Mouse (Mus musculus): ENCODE measurements around the gene Tspan15.
A peak's percentile ranks its signal among the peaks of the same experiment; 100 is the strongest.

The Tspan15 gene

DNA sequence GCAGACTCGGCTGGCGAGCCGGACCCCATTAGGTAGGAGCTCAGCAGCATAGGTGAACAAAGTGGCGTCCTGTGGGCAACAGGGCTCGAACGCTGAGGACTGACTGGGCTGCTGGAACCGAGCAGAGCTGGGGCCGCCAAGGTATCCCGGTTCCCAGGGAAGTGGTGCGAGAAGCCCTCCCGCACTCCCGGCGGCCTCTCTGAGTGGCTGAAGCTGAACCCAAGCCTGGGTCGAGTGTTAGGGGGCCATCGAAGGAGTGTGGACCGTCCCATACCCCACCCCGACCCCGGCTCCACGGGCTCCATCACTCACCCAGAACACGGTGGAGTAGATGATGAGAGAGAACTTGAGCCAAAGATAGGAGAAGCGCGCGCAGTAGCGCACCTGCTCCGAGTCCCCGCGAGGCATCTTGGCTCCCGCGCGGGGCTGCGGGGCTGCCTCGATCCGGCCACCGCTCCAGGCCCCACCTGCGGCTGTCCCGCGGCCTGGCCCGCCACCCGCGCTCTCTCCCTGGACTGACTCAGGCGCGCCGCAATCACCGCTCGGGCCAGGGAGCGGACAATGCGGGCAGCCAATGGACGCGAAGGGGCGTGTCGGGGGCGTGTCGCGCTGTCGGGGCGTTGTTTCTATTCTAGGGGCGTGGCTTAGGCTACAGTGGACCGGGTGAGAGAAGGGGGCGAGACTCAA, at the start of gene Tspan15:
Tspan15 (minus strand) TSS at position 544 of the 687 bp plus-strand sequence.
- DNase-seq (ENCODE audit: extremely low read depth, low read depth): peak; percentile 56

DNA sequence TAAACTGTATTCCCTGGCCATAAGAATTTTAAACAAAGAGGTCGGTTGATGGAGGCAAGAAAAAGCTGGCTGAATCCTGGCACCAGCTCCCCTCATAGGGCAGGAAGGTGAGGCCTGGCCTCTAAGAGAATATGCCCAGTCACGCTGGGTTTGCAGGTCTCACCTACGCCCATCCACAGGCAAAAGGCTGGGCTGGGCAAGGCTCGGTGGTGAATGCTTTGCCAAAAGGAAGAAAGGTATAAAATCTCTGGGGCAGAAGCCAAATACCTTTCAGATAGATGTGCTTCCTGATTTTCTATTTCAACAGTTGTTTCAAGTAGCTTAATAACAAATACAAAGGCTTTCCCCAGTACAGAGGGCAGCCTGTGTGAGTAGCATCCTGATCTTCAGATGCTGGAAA, 48.6 kb upstream of the Tspan15 start:
- no peak for DNase-seq (ENCODE audit: extremely low read depth, low read depth)

DNA sequence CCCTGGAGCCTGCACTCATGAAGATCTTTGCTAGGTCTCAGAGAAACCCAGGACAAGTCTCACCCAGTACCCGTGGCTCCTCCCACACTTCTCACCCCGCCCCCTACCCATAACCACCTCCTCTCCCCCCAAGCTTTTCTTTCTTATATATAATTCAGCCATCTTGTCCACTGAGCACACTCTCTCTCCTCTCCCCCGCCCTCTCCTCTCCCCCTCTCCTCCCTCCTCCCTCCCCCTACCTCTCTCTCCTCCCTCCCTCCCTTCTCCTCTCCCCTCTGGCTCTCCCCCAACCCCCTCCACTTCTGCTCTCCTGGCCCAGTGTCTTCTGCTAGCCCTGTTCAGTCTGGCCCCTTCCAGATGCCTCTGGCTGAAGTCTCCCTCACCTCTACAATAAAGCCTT, 48.0 kb upstream of the Tspan15 start:
- DNase-seq (ENCODE audit: extremely low read depth, low read depth): no peak

DNA sequence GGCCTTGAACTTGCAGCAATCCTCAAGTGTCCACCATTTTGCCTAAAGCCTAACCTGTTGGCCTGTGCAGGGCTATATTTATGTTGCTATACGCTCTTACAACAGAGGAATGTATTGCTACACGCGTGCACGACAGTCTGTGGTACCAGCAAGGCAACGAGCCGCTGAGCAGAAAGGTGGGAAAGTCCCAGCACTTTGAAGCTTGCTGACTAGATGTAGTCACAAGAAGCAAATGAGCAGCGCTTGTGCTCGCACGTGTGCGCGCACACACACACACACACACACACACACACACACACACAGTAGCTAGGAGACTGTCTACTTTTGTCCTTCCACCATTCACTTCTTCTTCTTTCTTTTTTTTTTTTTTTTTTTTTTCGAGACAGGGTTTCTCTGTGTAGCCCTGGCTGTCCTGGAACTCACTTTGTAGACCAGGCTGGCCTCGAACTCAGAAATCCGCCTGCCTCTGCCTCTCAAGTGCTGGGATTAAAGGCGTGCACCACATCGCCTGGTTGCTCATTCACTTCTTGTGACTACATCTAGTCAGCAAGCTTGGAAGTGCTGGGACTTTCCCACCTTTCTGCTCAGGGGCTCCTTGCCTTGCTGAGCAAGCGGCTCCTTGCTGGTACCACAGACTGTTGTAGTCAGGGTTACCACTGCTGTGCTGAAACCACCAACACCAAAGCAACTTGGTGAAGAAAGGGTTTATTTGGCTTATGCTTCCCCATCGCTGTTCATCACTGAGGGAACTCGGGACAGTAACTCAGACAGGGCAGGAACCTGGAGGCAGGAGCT, 46.6 kb upstream of the Tspan15 start:
- no peak for DNase-seq (ENCODE audit: extremely low read depth, low read depth)

DNA sequence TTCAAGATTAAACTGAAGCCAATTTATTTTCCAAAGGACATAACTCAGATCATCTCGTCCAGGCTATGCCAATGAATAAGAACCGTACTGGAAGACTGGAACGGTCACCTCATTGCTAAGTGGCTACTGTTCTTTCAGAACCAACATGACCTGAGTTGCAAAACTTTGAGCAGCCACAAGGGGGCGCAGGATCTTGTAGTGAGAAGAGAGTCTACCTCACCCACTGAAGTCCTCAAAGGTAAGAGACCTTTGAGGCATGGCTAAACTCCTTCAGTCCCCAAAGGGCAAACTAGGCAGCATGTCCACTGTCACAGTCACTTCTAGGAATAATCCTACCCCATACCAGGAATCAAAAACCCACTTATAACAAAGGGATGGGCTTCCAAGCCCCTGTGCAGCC, 44.2 kb upstream of the Tspan15 start:
- DNase-seq (ENCODE audit: extremely low read depth, low read depth): peak; percentile 27

DNA sequence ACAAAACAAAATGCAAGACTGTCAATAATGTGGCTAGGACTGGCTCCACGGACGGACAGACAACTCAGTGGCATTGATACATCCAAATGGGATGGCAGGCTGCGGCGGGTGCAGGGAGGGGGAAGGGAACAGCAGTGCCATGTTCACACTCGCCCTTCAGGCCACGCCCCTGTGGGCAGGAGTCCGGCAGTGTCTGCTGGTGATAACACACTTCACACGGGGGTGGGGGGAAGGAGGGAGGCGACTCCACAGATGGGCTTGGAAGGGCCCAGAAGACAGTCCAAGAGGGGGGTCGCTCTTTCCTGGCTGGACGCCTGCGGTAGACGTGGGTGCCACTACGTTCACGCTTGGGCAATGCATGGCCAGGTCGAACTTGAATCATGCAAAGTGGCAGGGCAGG, 38.2 kb upstream of the Tspan15 start:
- no peak for DNase-seq (ENCODE audit: extremely low read depth, low read depth)

DNA sequence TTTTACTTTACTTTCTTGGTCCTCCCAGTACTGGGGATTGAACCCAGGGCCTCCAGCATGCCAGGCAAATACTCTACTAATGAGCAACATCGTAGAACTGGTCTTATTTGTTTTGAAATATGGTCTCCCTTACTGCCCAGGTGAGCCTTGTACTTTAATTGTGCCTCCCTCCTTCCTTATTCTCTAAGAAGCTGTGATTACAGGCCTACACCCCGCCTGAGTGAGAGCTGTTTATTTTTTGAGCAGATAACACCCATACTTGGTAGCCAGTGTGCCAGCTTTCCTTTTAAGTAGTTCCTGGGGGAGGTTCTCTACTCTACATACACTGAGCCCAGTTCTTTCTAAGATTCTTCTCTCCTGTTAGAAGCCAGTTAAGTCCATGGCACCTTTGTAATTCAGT, 33.2 kb upstream of the Tspan15 start:
- DNase-seq (ENCODE audit: extremely low read depth, low read depth): no peak

DNA sequence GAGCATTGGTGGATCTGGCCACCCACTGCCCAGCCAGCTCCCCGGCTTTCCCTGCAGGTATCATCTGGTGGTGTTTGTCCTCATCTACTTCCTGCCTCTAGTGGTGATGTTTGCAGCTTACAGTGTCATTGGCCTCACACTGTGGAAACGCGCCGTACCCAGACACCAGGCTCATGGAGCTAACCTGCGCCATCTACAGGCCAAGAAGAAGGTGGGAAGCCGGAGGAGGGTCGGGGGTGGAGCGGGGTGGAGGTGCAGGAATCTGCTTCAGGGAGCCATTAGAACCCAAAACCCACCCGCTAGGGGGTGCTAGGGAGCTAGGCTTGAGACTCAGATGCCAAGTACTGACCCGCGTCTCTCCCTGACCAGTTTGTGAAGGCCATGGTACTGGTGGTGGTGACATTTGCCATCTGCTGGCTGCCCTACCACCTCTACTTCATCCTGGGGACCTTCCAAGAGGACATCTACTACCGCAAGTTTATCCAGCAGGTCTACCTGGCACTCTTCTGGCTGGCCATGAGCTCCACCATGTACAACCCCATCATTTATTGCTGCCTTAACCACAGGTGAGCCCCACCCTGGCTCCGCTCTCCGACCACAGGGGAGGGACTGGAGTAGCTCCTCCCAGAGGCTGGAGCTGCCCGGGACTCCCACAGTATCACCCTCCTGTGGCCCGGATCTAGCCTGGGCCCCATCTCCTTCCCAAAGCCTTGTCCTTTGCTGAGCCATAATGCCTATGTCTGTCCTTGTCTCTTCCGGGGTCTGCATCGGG, 30.2 kb upstream of the Tspan15 start:
- peak; percentile 89 for DNase-seq (ENCODE audit: extremely low read depth, low read depth)

DNA sequence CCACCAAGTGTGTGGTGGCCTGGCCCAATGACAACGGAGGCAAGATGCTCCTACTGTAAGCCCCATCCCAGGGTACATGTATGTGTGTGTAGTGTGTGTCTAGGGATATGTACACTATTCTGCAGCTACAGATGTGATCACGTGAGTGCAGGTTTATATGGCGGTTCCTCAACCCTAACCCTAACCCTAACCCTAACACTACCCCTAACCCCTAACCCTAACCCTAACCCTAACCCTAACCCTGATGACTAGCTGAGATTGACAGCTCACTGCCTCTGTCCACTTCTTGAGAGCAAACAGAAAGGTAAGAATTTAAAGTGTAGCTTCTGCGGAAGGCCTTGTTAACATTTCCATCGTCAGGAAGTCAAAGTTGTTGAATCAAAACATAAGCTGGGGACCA, 27.2 kb upstream of the Tspan15 start:
- DNase-seq (ENCODE audit: extremely low read depth, low read depth): no peak

DNA sequence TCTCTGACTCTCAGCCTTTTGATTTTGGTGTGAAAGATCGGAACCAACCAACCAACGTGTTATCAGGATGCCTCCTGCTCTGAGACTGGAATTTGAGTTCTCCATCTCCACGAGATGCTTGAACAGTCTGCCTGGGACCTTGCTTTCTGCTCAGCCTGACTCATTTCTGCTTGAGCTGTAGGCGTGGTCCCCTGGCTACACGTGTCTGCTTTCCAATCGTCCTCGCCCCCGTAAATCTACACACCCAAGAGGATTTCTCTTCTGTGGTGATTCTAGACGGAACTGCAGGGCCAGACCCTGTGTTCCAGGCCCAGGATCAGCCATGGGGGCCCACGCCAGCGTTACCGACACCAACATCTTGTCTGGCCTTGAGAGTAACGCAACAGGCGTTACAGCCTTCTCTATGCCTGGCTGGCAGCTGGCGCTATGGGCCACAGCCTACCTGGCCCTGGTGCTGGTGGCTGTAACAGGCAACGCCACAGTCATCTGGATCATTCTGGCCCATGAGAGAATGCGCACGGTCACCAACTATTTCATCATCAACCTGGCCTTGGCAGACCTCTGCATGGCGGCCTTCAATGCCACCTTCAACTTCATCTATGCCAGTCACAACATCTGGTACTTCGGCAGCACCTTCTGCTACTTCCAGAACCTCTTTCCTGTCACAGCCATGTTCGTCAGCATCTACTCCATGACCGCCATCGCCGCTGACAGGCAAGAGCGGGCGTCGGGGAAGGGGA, 21.6 kb upstream of the Tspan15 start:
- no peak for DNase-seq (ENCODE audit: extremely low read depth, low read depth)

DNA sequence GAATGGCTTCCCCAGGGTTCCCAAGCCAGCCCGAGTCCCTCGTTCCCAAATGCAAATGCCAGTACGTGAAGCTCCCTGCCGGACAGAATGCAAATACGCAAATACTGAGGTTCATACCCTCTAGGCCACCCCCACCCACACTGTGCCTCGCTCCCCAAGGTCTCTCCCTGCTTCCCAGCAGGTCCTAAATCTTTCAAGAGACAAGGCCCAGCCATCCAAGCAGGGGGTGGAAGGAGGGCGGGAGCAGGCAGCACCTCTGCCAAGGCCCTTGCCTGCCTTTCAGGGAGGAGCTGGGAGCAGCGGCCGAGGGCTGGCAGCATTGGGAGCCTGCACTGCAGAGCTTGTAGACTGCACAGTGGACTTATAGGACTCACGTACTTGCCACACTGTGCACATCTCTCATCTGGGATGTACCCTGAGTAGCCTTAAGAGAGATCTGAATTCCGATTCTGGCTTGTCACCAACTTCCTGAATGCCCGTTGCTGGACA, 21.0 kb upstream of the Tspan15 start, which contains the start of gene Tacr2:
Tacr2 (plus strand) TSS at position 439 of the 489 bp plus-strand sequence.
- DNase-seq (ENCODE audit: extremely low read depth, low read depth): no peak

DNA sequence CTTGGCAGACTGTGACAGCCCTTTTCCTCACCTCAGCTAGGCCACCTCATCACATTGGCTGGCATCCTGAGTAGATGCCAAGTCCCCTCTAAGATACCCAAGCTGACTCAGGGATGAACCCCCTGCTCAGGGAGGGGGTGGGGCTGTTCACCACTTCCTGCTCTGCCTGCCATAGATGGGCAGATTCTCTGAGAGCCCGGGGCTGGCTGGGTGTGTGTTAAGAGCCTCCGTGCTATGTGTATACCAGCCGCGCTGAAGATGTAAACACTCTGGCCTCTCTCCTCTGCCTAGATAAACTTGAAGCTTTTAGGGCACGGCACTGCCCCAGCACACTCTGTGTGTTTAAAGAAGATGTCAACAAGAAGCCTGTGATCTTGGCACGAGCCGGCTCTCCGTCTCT, 16.8 kb upstream of the Tspan15 start:
- peak; percentile 25 for DNase-seq (ENCODE audit: extremely low read depth, low read depth)

DNA sequence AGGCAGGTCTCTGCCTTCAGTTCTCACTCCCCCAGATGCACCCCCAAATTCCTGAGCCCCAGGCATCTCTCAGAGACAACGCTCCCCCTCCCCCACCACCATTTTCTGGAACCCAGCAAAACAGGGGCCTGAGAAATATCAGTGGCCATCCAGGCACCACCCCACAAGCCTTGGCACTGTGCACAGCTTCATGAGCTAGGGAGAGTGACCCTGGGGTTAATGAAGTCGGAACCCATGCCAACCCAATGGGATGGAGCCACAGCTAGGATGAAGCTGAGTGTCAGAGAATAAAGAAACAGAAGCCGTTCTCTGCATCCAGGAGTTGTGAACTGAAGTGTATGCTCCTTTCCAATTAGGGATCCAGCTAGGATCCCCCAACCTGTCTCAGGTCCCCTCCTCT, 16.1 kb upstream of the Tspan15 start:
- DNase-seq (ENCODE audit: extremely low read depth, low read depth): no peak

DNA sequence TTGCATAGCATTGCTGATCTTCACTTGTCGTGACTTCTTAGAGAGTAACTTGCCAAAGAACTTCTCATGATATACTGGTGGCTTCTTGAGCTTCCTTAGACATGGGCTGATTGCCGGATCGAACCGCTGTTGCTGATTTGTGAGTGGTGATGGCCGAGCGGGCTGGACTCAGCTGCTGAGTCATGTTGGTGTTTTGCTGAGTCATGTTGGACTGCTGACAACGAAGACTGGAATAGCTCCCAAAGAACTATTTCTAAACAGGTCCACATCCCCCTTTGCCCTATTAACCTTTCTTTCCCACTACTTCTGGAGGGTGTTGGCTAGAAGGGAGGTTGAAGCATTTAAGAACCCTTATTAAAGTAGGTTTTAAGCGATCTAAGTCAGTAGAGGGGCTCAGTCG, 13.0 kb upstream of the Tspan15 start:
- DNase-seq (ENCODE audit: extremely low read depth, low read depth): no peak

DNA sequence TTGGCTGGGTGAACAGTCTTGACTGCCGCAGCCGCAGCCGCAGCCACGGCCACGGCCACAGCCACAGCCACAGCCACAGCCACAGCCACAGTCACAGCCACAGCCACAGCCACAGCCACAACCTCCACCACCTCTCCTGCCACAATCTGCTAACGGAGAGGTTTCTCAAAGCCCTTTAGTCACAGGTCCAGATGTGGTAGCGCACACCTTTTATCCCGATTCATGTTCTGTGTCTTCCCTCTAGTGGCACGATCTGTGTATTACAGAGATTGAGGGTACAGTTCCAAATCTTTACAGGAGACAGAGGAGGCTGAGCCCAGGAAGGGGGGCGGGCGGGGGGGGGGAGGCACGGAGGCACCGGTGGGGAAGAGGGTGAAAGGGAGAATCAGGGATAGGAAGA, 11.8 kb upstream of the Tspan15 start:
- peak; percentile 26 for DNase-seq (ENCODE audit: extremely low read depth, low read depth)

DNA sequence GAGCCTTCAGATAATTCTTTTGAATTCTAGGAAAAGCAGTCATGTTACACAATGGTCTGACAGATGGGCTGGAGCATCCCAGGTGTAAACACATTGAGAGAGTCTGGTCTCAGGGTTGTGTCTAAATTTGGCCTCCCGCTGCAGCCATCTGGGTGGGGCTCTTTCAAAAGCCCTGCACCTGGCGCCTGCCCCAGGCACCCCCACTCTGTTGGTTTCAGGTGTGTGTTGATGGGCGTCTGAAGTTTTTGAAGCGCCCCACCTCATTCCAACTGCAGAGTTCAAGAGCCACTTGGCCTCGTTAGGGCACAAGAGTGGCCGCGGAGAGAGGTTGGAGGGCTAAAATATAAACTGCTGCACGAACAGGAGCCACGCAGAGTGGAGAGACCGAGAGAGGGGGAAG, 11.3 kb upstream of the Tspan15 start:
- DNase-seq (ENCODE audit: extremely low read depth, low read depth): no peak

DNA sequence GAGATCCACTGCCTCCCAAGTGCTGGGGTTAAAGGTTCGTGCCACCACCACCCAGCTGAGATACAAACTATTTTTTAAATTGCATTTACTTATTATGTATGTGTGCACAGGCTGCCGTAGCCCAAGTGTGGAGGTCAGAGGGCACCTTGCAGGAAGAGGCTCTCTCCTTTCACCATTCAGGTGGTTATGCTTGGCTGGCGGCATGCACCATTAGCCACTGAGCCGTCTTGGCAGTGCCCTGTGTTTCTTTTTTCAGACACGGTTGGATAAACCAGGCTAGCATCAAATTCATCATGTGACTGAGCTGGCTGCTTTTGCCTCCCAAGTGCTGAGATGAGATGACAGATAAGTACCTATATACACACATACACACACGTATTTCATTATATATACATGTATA, 8.2 kb upstream of the Tspan15 start:
- DNase-seq (ENCODE audit: extremely low read depth, low read depth): no peak

DNA sequence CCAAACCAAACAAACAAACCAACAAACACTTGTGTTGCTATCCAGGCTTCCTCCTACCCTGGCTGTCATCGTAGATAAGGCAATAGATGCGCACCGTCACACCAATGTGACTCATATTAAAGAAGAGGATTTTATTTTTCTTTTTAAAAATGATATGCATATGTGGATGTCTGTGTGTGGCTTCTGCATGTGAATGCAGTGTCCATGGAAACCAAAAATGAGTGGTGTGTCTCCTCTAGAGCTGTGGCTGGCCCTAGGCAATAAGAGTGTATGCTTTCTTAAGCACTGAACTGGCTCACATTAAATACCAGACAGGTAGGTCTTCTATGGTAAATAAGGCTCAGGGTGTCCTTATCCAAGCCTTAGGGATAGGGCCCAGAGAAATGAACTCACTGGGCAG, 7.6 kb upstream of the Tspan15 start:
- no peak for DNase-seq (ENCODE audit: extremely low read depth, low read depth)

DNA sequence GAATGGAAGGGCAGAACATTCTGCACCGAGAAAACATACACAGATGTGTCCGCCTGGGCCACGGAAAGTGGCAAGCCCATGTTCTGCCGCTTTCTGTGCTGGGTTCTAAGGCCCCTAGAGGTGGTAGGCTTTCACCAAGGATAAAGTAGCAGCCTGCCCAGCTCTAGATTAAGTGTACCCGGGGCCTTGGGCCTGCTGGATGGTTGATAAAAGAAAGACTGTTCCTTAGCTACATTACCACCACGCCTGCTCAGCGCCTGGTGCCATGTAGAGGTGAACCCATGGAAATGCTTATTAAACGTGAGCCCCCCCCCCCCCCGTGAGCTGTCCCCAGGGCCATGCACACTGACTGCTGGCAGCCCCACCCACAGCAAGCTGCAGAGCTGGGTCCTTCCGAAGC, 6.2 kb upstream of the Tspan15 start:
- DNase-seq (ENCODE audit: extremely low read depth, low read depth): no peak

DNA sequence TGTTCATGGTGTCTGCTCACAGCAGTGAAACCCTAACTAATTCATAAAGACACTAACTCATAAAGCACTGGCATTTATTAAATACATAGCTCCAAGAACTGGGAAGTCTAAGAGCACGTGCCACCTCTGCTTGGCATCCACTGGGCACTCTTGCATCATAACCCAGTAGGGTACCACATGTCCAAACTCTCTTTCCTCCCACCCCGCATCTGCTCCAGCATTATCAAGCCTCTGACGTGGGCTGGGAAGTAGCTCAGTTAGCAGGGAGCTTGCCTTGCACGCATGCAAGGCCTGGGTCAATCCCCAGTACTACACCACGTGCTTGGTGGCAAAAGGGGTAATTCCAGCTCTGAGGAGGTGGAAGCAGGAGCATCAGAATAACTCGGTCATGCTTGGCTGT, 5.1 kb upstream of the Tspan15 start:
- DNase-seq (ENCODE audit: extremely low read depth, low read depth): no peak

DNA sequence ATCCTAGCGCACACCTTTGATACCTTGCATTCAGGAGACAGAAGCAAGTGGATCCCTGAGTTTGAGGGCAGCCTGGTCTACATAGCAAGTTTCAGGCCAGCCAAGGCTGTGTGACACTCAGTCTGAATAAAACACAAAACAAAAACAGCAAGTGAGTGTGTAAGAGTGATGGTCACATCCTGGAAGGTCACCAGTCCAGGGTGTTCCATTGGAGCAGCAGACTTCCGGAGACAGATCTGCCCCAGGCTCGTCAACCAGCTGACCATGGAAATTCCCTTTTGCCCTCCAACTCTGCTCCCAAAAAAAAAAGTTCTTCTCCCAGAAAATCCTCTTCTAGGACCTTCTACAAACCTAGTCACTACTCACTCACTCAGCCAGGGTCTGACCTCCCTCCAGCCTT, 760 bp upstream of the Tspan15 start:
- no peak for DNase-seq (ENCODE audit: extremely low read depth, low read depth)

DNA sequence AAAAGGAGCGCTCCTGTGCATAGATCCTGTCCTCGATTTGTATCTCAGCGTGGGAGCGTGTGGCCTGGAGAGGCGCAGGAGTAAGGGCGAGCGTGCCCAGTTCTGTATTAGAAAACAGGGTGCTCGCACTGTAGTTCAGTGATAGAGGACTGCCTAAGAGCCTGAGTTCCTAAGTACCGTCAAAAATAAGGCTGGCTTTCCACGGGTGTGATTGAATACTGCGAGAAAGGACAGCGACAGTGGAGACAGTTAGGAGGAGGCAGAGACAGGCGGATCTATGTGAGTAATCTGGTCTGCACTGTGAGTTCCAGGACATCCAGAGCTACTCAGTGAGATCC, 313 bp upstream of the Tspan15 start:
- DNase-seq (ENCODE audit: extremely low read depth, low read depth): no peak

All from MEL-GATA-1-ER (cell line).